Comparison of ENCODE assay signal across 23 mouse cellular contexts in genomic region chr7:44487936-44488335, GRCm38 (mm10). TPM values are rescaled to one million over a fixed set of nuclear protein-coding genes. Genes with fewer than 3 reads are reported as not detected.
DNase-seq lines count a peak whose midpoint lies in the region; ATAC-seq and TF ChIP-seq lines count a peak whose summit lies in the region.
"Had no signal": no experiment of that assay in that cellular context is flagged by ENCODE, and none has a peak within 500 bp of the region (broad histone marks: within the 10 kb centered on the region; RNA-seq: fewer than 3 reads in every experiment).

No protein-coding gene starts in this region.

- peaks cover 47% of the 10 kb centered on the region for H3K36me3 ChIP-seq in forebrain, embryonic 13.5 days (ENCODE audit: poor library complexity, severe bottlenecking)
- H3K36me3 ChIP-seq in forebrain, postnatal 0 days (ENCODE audit: insufficient read depth): peaks cover 39% of the 10 kb centered on the region
- H3K36me3 ChIP-seq in kidney, embryonic 14.5 days (ENCODE audit: control insufficient read depth, insufficient read depth, low read length): peaks cover 36% of the 10 kb centered on the region
- H3K36me3 ChIP-seq in neural tube, embryonic 13.5 days: peaks cover 51% of the 10 kb centered on the region
- H3K36me3 ChIP-seq in neural tube, embryonic 15.5 days: peaks cover 41% of the 10 kb centered on the region

- H3K9me3 ChIP-seq in forebrain, embryonic 13.5 days (replicated peaks): no peaks in the 10 kb centered on the region
- no peaks in the 10 kb centered on the region for H3K9me3 ChIP-seq in forebrain, postnatal 0 days (ENCODE audit: low read length)
- H3K9me3 ChIP-seq in kidney, embryonic 14.5 days (ENCODE audit: control insufficient read depth, low read length): no peaks in the 10 kb centered on the region
- H3K9me3 ChIP-seq in neural tube, embryonic 13.5 days: no peaks in the 10 kb centered on the region
- H3K9me3 ChIP-seq in neural tube, embryonic 15.5 days (replicated peaks): no peaks in the 10 kb centered on the region
- H3K9me3 ChIP-seq: embryonic facial prominence, embryonic 13.5 days; forebrain, embryonic 12.5 days; heart, embryonic 15.5 days; hindbrain, embryonic 15.5 days had no signal

- H3K9ac ChIP-seq in forebrain, embryonic 13.5 days: 0 out of 2 replicates have a peak overlapping the region, but pooled peaks have one; percentile 21
- no peak overlapping the region for H3K9ac ChIP-seq in forebrain, postnatal 0 days
- H3K9ac ChIP-seq in kidney, embryonic 14.5 days (ENCODE audit: low read depth, low read length): no peak overlapping the region
- H3K9ac ChIP-seq in neural tube, embryonic 13.5 days: 0 out of 2 replicates have a peak overlapping the region, but pooled peaks have one; percentile 17
- H3K9ac ChIP-seq in neural tube, embryonic 15.5 days (replicated peaks): no peak overlapping the region
- H3K9ac ChIP-seq: forebrain, embryonic 12.5 days; heart, embryonic 15.5 days had no signal

- no peak overlapping the region for H3K4me2 ChIP-seq in forebrain, embryonic 13.5 days
- no peak overlapping the region for H3K4me2 ChIP-seq in forebrain, postnatal 0 days (ENCODE audit: low read depth)
- H3K4me2 ChIP-seq in kidney, embryonic 14.5 days (replicated peaks; ENCODE audit: low read depth, low read length): no peak overlapping the region
- no peak overlapping the region for H3K4me2 ChIP-seq in neural tube, embryonic 13.5 days
- H3K4me2 ChIP-seq in neural tube, embryonic 15.5 days: no peak overlapping the region
- H3K4me2 ChIP-seq: embryonic facial prominence, embryonic 13.5 days; forebrain, embryonic 12.5 days; heart, embryonic 11.5 days; heart, embryonic 15.5 days; hindbrain, embryonic 15.5 days had no signal

- DNase-seq in forebrain, postnatal 0 days: no peak
- peak; percentile 2 for DNase-seq in kidney, postnatal 10 days
- DNase-seq in urinary bladder, postnatal 4 days (ENCODE audit: low spot score in 2 of 2): peak; percentile 12 to 56
- no peak for DNase-seq in urinary bladder, postnatal 14 days (ENCODE audit: low spot score)
- DNase-seq: adrenal gland, postnatal 10 days; cerebellum, adult 11 months; cerebellum, postnatal 36 days; heart, postnatal 14 days had no signal

- no peak overlapping the region for H3K27ac ChIP-seq in forebrain, embryonic 13.5 days
- no peak overlapping the region for H3K27ac ChIP-seq in forebrain, postnatal 0 days (ENCODE audit: low read depth, low read length)
- H3K27ac ChIP-seq in kidney, embryonic 14.5 days (ENCODE audit: low read depth, low read length): no peak overlapping the region
- no peak overlapping the region for H3K27ac ChIP-seq in neural tube, embryonic 13.5 days (replicated peaks)
- H3K27ac ChIP-seq in neural tube, embryonic 15.5 days (replicated peaks): no peak overlapping the region
- H3K27ac ChIP-seq: embryonic facial prominence, embryonic 13.5 days; heart, adult 2 months had no signal

- peaks cover 3% of the 10 kb centered on the region; the same call in 1 of the 2 replicates for H3K4me1 ChIP-seq in forebrain, embryonic 13.5 days
- H3K4me1 ChIP-seq in forebrain, postnatal 0 days (ENCODE audit: insufficient read depth): no peaks in the 10 kb centered on the region
- no peaks in the 10 kb centered on the region for H3K4me1 ChIP-seq in kidney, embryonic 14.5 days (ENCODE audit: control insufficient read depth, insufficient read depth, low read length)
- H3K4me1 ChIP-seq in neural tube, embryonic 13.5 days (replicated peaks): peaks cover 10% of the 10 kb centered on the region; the same call in 1 of the 2 replicates
- 0 out of 2 replicates have a peak, but pooled peaks cover 6% of the 10 kb centered on the region for H3K4me1 ChIP-seq in neural tube, embryonic 15.5 days
- H3K4me1 ChIP-seq: embryonic facial prominence, embryonic 13.5 days; forebrain, embryonic 12.5 days had no signal

- no peaks in the 10 kb centered on the region for H3K27me3 ChIP-seq in forebrain, embryonic 13.5 days
- no peaks in the 10 kb centered on the region for H3K27me3 ChIP-seq in forebrain, postnatal 0 days (ENCODE audit: insufficient read depth, low read length)
- H3K27me3 ChIP-seq in kidney, embryonic 14.5 days (ENCODE audit: control insufficient read depth, insufficient read depth, low read length): no peaks in the 10 kb centered on the region
- H3K27me3 ChIP-seq in neural tube, embryonic 13.5 days: no peaks in the 10 kb centered on the region
- no peaks in the 10 kb centered on the region for H3K27me3 ChIP-seq in neural tube, embryonic 15.5 days (replicated peaks)
- H3K27me3 ChIP-seq: heart, embryonic 15.5 days; hindbrain, embryonic 15.5 days had no signal

- WGBS in forebrain, embryonic 13.5 days: 88% methylated on average over 7 of the region's 7 CpGs
- 86% methylated on average over 7 of the region's 7 CpGs for WGBS in forebrain, postnatal 0 days
- WGBS in kidney, embryonic 14.5 days: 92% methylated on average over 7 of the region's 7 CpGs
- 91% methylated on average over 7 of the region's 7 CpGs for whole genome bisulfite sequencing in neural tube, embryonic 13.5 days
- whole genome bisulfite sequencing in neural tube, embryonic 15.5 days: 88% methylated on average over 7 of the region's 7 CpGs

- no peak overlapping the region for H3K4me3 ChIP-seq in forebrain, embryonic 13.5 days
- no peak overlapping the region for H3K4me3 ChIP-seq in forebrain, postnatal 0 days (ENCODE audit: low read depth, low read length)
- no peak overlapping the region for H3K4me3 ChIP-seq in kidney, embryonic 14.5 days (ENCODE audit: low read length)
- no peak overlapping the region for H3K4me3 ChIP-seq in neural tube, embryonic 13.5 days
- H3K4me3 ChIP-seq in neural tube, embryonic 15.5 days (replicated peaks): no peak overlapping the region
- H3K4me3 ChIP-seq: embryonic facial prominence, embryonic 13.5 days; forebrain, embryonic 12.5 days; heart, adult 2 months; heart, embryonic 15.5 days; hindbrain, embryonic 10.5 days; hindbrain, embryonic 15.5 days had no signal

- ATAC-seq in forebrain, embryonic 13.5 days: no peak
- no peak for ATAC-seq in forebrain, postnatal 0 days
- no peak for ATAC-seq in kidney, embryonic 14.5 days (ENCODE audit: low FRiP score, low TSS enrichment)
- no peak for ATAC-seq in neural tube, embryonic 13.5 days (ENCODE audit: low read depth)
- no peak for ATAC-seq in neural tube, embryonic 15.5 days (ENCODE audit: low FRiP score)

- TF ChIP-seq CTCF in forebrain, postnatal 0 days (IDR thresholded peaks at IDR 0.05; ENCODE audit: low read depth): no peak

RNA-seq across cellular contexts. Expression of gene Emc10, which starts 8.4 kb away (rescaled TPM):
- polyA plus RNA-seq in forebrain, embryonic 13.5 days (2015; fragmentation: Nextera tagmentation; extraction: Ambion mirVana): 101 and 106 TPM in 2 replicates
- total RNA-seq in forebrain, postnatal 0 days (2014; rRNA removed): 212 and 238 TPM in 2 replicates
- 168 and 171 TPM in 2 replicates for polyA plus RNA-seq in forebrain, postnatal 0 days (2015; fragmentation: Nextera tagmentation; extraction: Ambion mirVana)
- polyA plus RNA-seq in kidney, embryonic 14.5 days (2014; fragmentation: Nextera tagmentation; extraction: Ambion mirVana): 122 and 138 TPM in 2 replicates
- 139 TPM in 2 replicates for polyA plus RNA-seq in neural tube, embryonic 13.5 days (2015; fragmentation: Nextera tagmentation; extraction: Ambion mirVana)
- 144 and 157 TPM in 2 replicates for polyA plus RNA-seq in neural tube, embryonic 15.5 days (2015; fragmentation: Nextera tagmentation; extraction: Ambion mirVana)

RNA-seq across cellular contexts. Expression of gene Fam71e1, which starts 8.4 kb away (rescaled TPM):
- polyA plus RNA-seq in forebrain, embryonic 13.5 days (2015; fragmentation: Nextera tagmentation; extraction: Ambion mirVana): 30.1 and 35.0 TPM in 2 replicates
- 21.1 and 22.0 TPM in 2 replicates for total RNA-seq in forebrain, postnatal 0 days (2014; rRNA removed)
- polyA plus RNA-seq in forebrain, postnatal 0 days (2015; fragmentation: Nextera tagmentation; extraction: Ambion mirVana): 23.1 and 27.2 TPM in 2 replicates
- polyA plus RNA-seq in kidney, embryonic 14.5 days (2014; fragmentation: Nextera tagmentation; extraction: Ambion mirVana): 13.2 and 16.6 TPM in 2 replicates
- 23.0 and 29.8 TPM in 2 replicates for polyA plus RNA-seq in neural tube, embryonic 13.5 days (2015; fragmentation: Nextera tagmentation; extraction: Ambion mirVana)
- polyA plus RNA-seq in neural tube, embryonic 15.5 days (2015; fragmentation: Nextera tagmentation; extraction: Ambion mirVana): 22.6 and 23.2 TPM in 2 replicates

RNA-seq across cellular contexts. Expression of gene Josd2, which starts 20.2 kb away (rescaled TPM):
- 49.0 and 56.1 TPM in 2 replicates for polyA plus RNA-seq in forebrain, embryonic 13.5 days (2015; fragmentation: Nextera tagmentation; extraction: Ambion mirVana)
- total RNA-seq in forebrain, postnatal 0 days (2014; rRNA removed): 27.6 and 39.3 TPM in 2 replicates
- 28.6 and 31.7 TPM in 2 replicates for polyA plus RNA-seq in forebrain, postnatal 0 days (2015; fragmentation: Nextera tagmentation; extraction: Ambion mirVana)
- polyA plus RNA-seq in kidney, embryonic 14.5 days (2014; fragmentation: Nextera tagmentation; extraction: Ambion mirVana): 64.9 and 78.9 TPM in 2 replicates
- polyA plus RNA-seq in neural tube, embryonic 13.5 days (2015; fragmentation: Nextera tagmentation; extraction: Ambion mirVana): 49.9 and 54.3 TPM in 2 replicates
- 45.2 and 51.0 TPM in 2 replicates for polyA plus RNA-seq in neural tube, embryonic 15.5 days (2015; fragmentation: Nextera tagmentation; extraction: Ambion mirVana)

RNA-seq across cellular contexts. Expression of gene Aspdh, which starts 22.7 kb away (rescaled TPM):
- polyA plus RNA-seq in forebrain, embryonic 13.5 days (2015; fragmentation: Nextera tagmentation; extraction: Ambion mirVana): 3.8 and 4.0 TPM in 2 replicates
- total RNA-seq in forebrain, postnatal 0 days (2014; rRNA removed): 4.4 and 20.3 TPM in 2 replicates
- 1.6 and 2.2 TPM in 2 replicates for polyA plus RNA-seq in forebrain, postnatal 0 days (2015; fragmentation: Nextera tagmentation; extraction: Ambion mirVana)
- polyA plus RNA-seq in kidney, embryonic 14.5 days (2014; fragmentation: Nextera tagmentation; extraction: Ambion mirVana): 0.88 and 1.6 TPM in 2 replicates
- 1.6 and 2.9 TPM in 2 replicates for polyA plus RNA-seq in neural tube, embryonic 13.5 days (2015; fragmentation: Nextera tagmentation; extraction: Ambion mirVana)
- 2.2 and 4.2 TPM in 2 replicates for polyA plus RNA-seq in neural tube, embryonic 15.5 days (2015; fragmentation: Nextera tagmentation; extraction: Ambion mirVana)
- total RNA-seq: gastrocnemius, postnatal 4 days; MEL had no signal
- polyA plus RNA-seq: C2C12 had no signal

RNA-seq across cellular contexts. Expression of gene Mybpc2, which starts 36.5 kb away (rescaled TPM):
- polyA plus RNA-seq in forebrain, embryonic 13.5 days (2015; fragmentation: Nextera tagmentation; extraction: Ambion mirVana): 0.13 and 0.14 TPM in 2 replicates
- 0.15 and 0.33 TPM in 2 replicates for total RNA-seq in forebrain, postnatal 0 days (2014; rRNA removed)
- polyA plus RNA-seq in forebrain, postnatal 0 days (2015; fragmentation: Nextera tagmentation; extraction: Ambion mirVana): 0.15 and 0.29 TPM in 2 replicates
- 0.06 and 0.18 TPM in 2 replicates for polyA plus RNA-seq in kidney, embryonic 14.5 days (2014; fragmentation: Nextera tagmentation; extraction: Ambion mirVana)
- 0.08 and 0.22 TPM in 2 replicates for polyA plus RNA-seq in neural tube, embryonic 13.5 days (2015; fragmentation: Nextera tagmentation; extraction: Ambion mirVana)
- 0.14 and 0.36 TPM in 2 replicates for polyA plus RNA-seq in neural tube, embryonic 15.5 days (2015; fragmentation: Nextera tagmentation; extraction: Ambion mirVana)
- total RNA-seq: MEL had no signal
- polyA plus RNA-seq: brain, embryonic 14.5 days; C2C12 had no signal

Comparison
In these comparisons a context has a peak if more than half of its experiments do, and no peak if none do; other contexts are left out.
1. H3K9ac ChIP-seq: peak in forebrain, embryonic 13.5 days (single experiment) and neural tube, embryonic 13.5 days (single experiment); none in forebrain, postnatal 0 days (single experiment), kidney, embryonic 14.5 days (single experiment) and neural tube, embryonic 15.5 days (single experiment).
2. DNase-seq: peak in kidney, postnatal 10 days (single experiment) and urinary bladder, postnatal 4 days (2 of 2); none in forebrain, postnatal 0 days (single experiment) and urinary bladder, postnatal 14 days (single experiment).